Mouse (Mus musculus) hindbrain, embryonic 13.5 days (tissue): ENCODE results near the gene Rhoh. TPM values are rescaled to one million over a fixed set of nuclear protein-coding genes. Genes with fewer than 3 reads are reported as not detected.

Source experiments
- ATAC-seq: fragments of 200-750 bp; cut with Nextera tagmentation; 2 replicates; pipeline ENCODE4 v1.8.0; 2017; ENCODE audit warnings: moderate TSS enrichment; ENCODE audit not compliant: low FRiP score
- H3K27ac ChIP-seq: fragments of 300-500 bp; sonication (generic); 2 replicates; pipeline ENCODE4 v1.5.1; 2015; ENCODE audit warnings: inconsistent platforms, mild to moderate bottlenecking, moderate library complexity
- H3K27me3 ChIP-seq: fragments of 300-500 bp; sonication (generic); 2 replicates; pipeline ENCODE4 v1.6.1; 2015; ENCODE audit warnings: mild to moderate bottlenecking, inconsistent platforms
- H3K36me3 ChIP-seq: fragments of 300-500 bp; sonication (generic); 2 replicates; pipeline ENCODE4 v1.6.1; 2015; ENCODE audit warnings: mild to moderate bottlenecking, inconsistent platforms
- H3K4me1 ChIP-seq: fragments of 300-500 bp; sonication (generic); replicated peaks from 2 replicates; pipeline ENCODE4 v1.6.1; 2015; ENCODE audit warnings: inconsistent platforms
- H3K4me2 ChIP-seq: fragments of 300-500 bp; sonication (generic); 2 replicates; pipeline ENCODE4 v1.6.1; 2015; ENCODE audit warnings: inconsistent platforms, mild to moderate bottlenecking, moderate library complexity
- H3K4me3 ChIP-seq: fragments of 300-500 bp; sonication (generic); 2 replicates; pipeline ENCODE4 v1.5.1; 2015; ENCODE audit warnings: mild to moderate bottlenecking, inconsistent platforms
- H3K9ac ChIP-seq: fragments of 300-500 bp; sonication (generic); 2 replicates; pipeline ENCODE4 v1.6.1; 2015; ENCODE audit warnings: mild to moderate bottlenecking, inconsistent platforms
- H3K9me3 ChIP-seq: fragments of 300-500 bp; sonication (generic); 2 replicates; pipeline ENCODE4 v1.6.1; 2016; ENCODE audit warnings: inconsistent platforms
- WGBS: fragments of 180-500 bp; shearing (Covaris S2); methylation state at CpG from one replicate; pipeline ENCODE4 v1.1.7; 2015; 5-methylcytosine and 5-hydroxymethylcytosine counted together
- polyA plus RNA-seq: library from polyadenylated mRNA; unstranded; fragments of >200 nt; fragmentation: Nextera tagmentation; extraction: Ambion mirVana; gene quantifications from 2 replicates; pipeline ENCODE4 v1.2.1, GENCODE M21; 2015

Gene Rhoh
- polyA plus RNA-seq, 1 experiment from 2014 or later: 0.60 TPM

DNA sequence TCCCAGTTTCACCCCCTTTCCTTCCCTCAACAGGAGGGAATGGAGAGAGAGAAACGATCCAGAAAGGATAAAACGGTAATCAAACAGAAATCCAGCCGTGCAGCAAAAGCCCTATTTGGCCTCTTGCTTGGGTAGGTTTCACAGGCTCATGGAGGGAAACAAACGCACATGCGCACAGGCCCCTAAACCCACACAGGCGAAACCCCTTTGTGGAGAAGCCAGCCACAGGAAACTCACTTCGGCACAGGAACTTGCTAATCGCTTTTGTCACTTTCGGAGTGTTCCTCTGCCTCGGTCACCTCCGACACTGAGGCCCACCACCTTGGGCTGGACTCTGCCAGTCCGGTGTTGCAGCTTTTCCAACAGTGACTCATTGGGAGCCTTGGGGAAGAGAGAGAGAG is 2.3 kb downstream of the Rhoh start:
- Histone ChIP-seq H3K27me3 (no peaks in the 10 kb centered on the region), H3K9ac (no peak overlapping the region), H3K4me2 (no peak overlapping the region), H3K27ac (no peak overlapping the region), H3K4me3 (no peak overlapping the region), H3K9me3 (no peaks in the 10 kb centered on the region), H3K4me1 (no peaks in the 10 kb centered on the region), H3K36me3 (no peaks in the 10 kb centered on the region)
- WGBS: 87% methylated on average over 12 of the region's 12 CpGs
- ATAC-seq: no peak

DNA sequence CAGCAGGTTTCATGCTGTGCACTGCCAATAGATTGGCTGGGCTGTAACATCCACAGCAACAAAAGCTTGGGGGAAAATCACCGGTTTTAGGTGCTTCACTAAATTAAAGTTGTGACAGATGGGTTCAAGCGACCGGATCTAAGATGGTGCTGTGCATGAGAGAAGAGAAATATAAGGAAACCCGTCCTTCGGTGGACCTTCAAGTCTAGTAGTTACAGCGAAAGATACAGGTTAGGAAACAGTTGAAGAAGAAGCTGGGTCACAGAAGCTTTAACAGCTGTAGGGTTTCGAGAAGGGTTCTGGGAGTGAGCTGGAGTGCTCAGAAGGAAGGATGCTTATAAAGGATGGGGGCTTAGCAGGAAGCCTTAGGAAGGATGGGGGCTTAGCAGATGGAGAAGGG is 3.5 kb downstream of the Rhoh start:
- no peak for ATAC-seq
- Histone ChIP-seq H3K36me3 (no peaks in the 10 kb centered on the region), H3K9ac (no peak overlapping the region), H3K4me3 (no peak overlapping the region), H3K9me3 (no peaks in the 10 kb centered on the region), H3K4me1 (no peaks in the 10 kb centered on the region), H3K27ac (no peak overlapping the region), H3K27me3 (no peaks in the 10 kb centered on the region), H3K4me2 (no peak overlapping the region)
- 94% methylated on average over 7 of the region's 7 CpGs for WGBS

DNA sequence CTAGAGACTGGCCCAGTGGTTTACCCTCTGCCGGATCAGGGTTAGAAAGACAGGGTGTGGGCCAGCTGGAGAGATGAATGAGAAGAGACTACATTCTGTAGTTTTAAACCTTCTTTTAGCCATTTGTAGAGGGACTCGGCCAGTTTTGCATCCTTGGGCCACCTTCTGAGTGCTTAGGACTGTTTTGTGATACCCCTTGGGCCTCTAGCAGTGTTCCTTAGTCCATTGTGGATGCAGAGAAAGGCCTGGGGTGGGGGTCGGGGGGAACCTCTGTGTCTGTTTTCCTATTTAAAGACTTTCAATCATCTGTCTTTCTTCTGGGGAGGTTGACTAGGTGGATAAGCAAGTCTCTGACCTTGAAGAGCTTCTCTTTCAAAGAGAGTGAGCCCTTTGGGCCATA is 3.9 kb downstream of the Rhoh start:
- no peak for ATAC-seq
- H3K4me3 ChIP-seq: no peak overlapping the region
- 67% methylated on average over 3 of the region's 3 CpGs for WGBS

DNA sequence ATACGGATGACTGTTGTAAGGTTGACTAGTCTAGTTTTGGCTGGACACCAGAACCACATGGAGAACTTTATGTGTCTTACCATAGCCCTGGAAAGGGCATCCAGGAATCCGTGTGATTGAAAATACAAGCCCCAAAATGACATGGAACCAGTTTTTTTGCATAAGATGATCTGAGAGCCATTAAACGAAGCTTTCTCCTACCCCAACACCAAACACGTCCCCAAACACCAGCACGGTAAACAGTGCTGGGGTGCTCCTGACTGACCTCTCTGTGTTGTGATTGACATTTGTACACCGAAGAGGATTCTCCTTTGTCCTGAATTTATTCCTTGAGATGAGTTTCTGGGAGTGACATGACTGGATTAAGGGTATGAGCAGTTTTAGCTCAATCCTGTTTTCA is 5.6 kb downstream of the Rhoh start:
- no peak overlapping the region for H3K4me3 ChIP-seq
- 90% methylated on average over 6 of the region's 6 CpGs for WGBS
- H3K9me3 ChIP-seq: no peaks in the 10 kb centered on the region
- H3K4me2 ChIP-seq: no peak overlapping the region
- no peak for ATAC-seq
- H3K36me3 ChIP-seq: no peaks in the 10 kb centered on the region
- no peaks in the 10 kb centered on the region for H3K27me3 ChIP-seq
- H3K9ac ChIP-seq: no peak overlapping the region
- H3K4me1 ChIP-seq: no peaks in the 10 kb centered on the region
- no peak overlapping the region for H3K27ac ChIP-seq

More for the DNA sequence above, 3.9 kb downstream of the Rhoh start:
- Histone ChIP-seq H3K9me3 (no peaks in the 10 kb centered on the region), H3K4me2 (no peak overlapping the region), H3K36me3 (no peaks in the 10 kb centered on the region), H3K27ac (no peak overlapping the region), H3K4me1 (no peaks in the 10 kb centered on the region), H3K9ac (no peak overlapping the region), H3K27me3 (no peaks in the 10 kb centered on the region)

DNA sequence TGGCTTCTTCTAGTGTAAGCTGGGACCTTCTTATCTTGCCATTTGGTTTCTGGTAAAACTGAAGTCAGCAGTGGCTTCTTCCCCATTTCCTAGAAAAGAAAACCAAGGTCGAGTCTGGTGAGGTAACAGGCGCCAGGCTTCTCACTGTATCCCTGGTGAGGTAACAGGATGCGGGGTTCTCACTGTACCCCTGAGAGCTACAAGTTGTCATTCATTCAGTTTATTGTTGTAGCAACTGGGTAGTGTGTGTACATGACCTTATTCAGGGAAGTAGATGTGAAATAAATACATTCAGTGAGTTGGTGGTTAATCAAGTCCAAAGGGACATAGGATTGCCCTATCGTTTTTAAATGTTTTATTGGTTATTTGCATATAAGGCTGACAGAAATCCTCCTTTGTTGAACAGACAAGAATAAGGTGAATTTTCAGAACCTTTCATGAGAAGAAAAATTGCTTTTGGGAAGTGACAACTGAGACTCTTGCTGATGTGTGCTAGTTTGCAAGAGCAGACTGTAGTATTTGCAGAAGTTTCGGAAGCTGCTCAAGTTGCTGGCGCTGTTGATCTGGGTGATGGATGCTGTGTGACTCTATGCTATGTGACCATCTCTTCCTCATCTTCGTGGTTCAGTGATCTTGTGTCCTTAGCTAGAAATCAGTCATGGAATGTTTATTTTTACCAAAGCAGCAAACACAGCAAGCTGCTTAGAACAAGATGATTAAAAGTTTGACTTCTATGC is 6.5 kb downstream of the Rhoh start:
- H3K4me1 ChIP-seq: no peaks in the 10 kb centered on the region
- no peak overlapping the region for H3K9ac ChIP-seq
- no peak overlapping the region for H3K4me2 ChIP-seq
- H3K27ac ChIP-seq: no peak overlapping the region
- no peaks in the 10 kb centered on the region for H3K27me3 ChIP-seq
- no peaks in the 10 kb centered on the region for H3K36me3 ChIP-seq
- ATAC-seq: no peak
- 89% methylated on average over 7 of the region's 7 CpGs for WGBS
- H3K9me3 ChIP-seq: no peaks in the 10 kb centered on the region
- no peak overlapping the region for H3K4me3 ChIP-seq

DNA sequence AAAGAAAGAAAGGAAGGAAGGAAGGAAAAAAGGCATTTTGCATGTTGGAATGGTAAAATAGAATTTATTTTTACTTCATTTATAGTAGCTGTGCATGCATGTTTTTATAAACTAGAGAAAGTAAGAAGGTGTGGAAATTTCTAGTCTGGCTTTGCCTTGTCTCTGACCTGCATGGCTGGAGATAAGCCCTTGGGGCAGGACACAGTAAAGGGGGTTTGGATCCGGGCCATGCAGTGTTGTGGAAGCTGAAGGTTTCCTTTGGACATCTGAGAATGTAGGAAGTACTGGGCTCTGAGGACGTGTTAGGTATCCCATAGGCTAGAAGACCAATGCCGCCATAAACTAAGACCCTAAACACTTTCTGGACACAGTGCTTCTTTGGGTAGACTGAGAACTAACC is 7.4 kb downstream of the Rhoh start:
- Histone ChIP-seq H3K36me3 (no peaks in the 10 kb centered on the region), H3K27me3 (no peaks in the 10 kb centered on the region), H3K9ac (no peak overlapping the region), H3K4me1 (no peaks in the 10 kb centered on the region), H3K27ac (no peak overlapping the region), H3K4me2 (no peak overlapping the region), H3K4me3 (no peak overlapping the region), H3K9me3 (no peaks in the 10 kb centered on the region)
- WGBS: 90% methylated on average over 3 of the region's 3 CpGs
- ATAC-seq: no peak

DNA sequence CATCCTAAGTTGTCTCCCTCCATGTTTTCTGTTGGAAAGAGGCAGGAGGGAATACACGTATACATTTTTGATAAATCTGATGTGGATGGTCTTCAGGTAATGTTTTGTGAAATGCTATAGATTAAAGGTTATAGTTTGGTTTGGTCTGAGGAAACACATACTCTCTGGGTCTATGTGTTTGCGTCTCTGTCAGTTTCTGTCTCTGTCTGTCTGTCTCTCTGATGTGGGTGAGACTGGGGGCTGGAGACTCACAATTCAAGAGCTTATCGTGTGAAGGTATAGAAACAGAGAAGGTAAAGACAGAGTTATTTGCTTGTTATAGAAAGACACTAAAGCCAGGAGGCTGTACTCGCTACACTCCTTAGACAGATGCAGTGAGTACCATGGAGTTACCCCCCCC is 8.6 kb downstream of the Rhoh start:
- ATAC-seq: no peak

DNA sequence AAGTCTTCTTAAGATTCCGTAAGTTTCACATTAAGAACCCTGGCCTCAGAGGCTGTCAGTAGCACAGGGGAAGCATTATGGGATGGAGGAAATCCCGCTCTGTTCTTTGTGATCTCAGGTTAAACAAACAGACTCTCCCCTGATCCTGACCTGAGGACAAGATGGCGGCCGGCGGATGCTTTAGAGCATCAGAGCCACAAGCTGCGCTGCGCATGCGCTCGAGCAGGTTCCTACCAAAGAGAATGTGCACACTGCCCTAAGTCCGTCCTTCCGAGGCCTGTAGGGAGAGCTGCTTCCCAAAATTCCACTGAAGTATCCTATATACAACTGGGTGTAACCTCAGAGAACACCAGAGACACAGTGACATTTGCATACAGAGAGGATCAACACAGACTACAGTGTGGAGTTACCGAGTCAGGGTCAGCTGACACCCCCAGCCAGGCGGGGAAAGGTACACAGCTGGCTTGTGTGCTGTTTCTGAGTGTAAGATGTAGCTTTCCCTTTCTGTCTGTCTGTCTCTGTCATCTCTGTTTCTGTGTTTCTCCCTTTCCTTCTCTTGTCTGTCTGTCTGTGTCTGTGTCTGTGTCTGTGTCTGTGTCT is 10.4 kb downstream of the Rhoh start:
- 90% methylated on average over 13 of the region's 13 CpGs for WGBS

More for the DNA sequence above, 8.6 kb downstream of the Rhoh start:
- Histone ChIP-seq H3K9ac (no peak overlapping the region), H3K36me3 (no peaks in the 10 kb centered on the region), H3K27me3 (no peaks in the 10 kb centered on the region), H3K4me2 (no peak overlapping the region), H3K9me3 (no peaks in the 10 kb centered on the region), H3K27ac (no peak overlapping the region), H3K4me3 (no peak overlapping the region), H3K4me1 (no peaks in the 10 kb centered on the region)
- WGBS: 91% methylated on average over 4 of the region's 4 CpGs

DNA sequence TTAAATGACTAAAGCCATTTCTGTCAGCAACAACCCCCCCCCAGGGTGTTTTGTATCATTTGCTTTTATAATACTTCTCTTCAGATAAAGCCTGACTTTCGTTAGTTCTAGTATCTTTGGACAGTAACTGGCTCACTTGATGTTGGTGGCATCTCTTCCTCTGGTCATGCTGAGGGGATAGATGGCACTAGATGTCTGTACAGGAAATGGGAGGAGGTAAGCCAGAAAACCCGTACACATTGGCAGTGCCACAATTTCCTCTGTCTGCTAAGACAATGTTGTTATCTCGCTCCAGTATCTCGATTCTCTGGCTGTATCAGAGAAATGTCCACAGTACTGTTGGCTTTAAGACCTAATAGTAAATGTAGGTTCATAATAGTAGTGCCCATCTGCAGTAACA is 12.2 kb downstream of the Rhoh start:
- H3K36me3 ChIP-seq: no peaks in the 10 kb centered on the region
- no peak overlapping the region for H3K27ac ChIP-seq
- H3K9me3 ChIP-seq: no peaks in the 10 kb centered on the region
- H3K4me1 ChIP-seq: no peaks in the 10 kb centered on the region
- 82% methylated on average over 4 of the region's 4 CpGs for WGBS
- no peak overlapping the region for H3K4me2 ChIP-seq
- no peak for ATAC-seq
- no peak overlapping the region for H3K4me3 ChIP-seq
- no peaks in the 10 kb centered on the region for H3K27me3 ChIP-seq
- no peak overlapping the region for H3K9ac ChIP-seq

More for the DNA sequence above, 10.4 kb downstream of the Rhoh start:
- Histone ChIP-seq H3K9ac (no peak overlapping the region), H3K27me3 (no peaks in the 10 kb centered on the region), H3K4me1 (no peaks in the 10 kb centered on the region), H3K4me2 (no peak overlapping the region), H3K27ac (no peak overlapping the region), H3K36me3 (no peaks in the 10 kb centered on the region), H3K4me3 (no peak overlapping the region), H3K9me3 (no peaks in the 10 kb centered on the region)
- ATAC-seq: no peak

DNA sequence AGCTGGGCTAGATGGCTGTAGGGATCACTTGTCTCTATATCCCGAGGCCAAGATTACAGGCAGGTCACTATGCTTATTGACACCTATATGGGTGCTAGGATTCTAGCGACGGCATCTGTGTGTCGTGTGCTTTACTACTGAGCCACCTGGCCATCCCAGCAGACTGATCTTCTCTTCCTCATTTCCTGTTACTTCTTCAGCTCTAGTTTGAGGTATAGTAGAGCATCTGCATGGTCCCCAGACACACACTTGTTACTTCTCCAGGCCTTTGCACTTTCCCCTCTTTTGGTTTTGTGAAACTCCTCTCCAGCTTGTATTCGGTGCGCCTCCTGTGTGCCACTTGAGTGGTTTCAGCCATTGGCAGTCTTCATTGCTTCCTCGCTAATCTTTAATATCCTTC is 14.3 kb downstream of the Rhoh start:
- Histone ChIP-seq H3K27ac (no peak overlapping the region), H3K9ac (no peak overlapping the region), H3K4me3 (no peak overlapping the region), H3K36me3 (no peaks in the 10 kb centered on the region), H3K27me3 (no peaks in the 10 kb centered on the region), H3K4me1 (no peaks in the 10 kb centered on the region), H3K9me3 (no peaks in the 10 kb centered on the region), H3K4me2 (no peak overlapping the region)
- no peak for ATAC-seq
- WGBS: 97% methylated on average over 7 of the region's 7 CpGs

DNA sequence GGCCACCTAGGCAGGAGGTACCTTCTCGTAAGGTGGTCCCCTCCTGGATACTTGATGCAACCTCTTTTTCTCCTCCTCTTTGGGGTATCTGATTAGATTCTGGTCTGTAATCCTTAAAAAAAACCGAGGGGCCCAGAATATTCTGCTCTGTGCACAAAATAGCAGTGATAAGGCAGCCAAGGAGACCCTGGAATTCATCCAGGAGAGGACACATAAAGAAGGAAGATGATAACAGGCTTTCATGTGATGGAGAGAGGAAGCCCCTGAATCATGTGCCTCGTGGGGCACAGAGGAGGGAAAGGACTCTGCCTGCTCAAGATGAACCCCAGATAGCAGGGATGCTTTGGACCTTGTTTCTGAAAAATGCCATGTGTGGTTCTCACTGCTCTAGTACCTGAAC is 17.4 kb downstream of the Rhoh start:
- no peak overlapping the region for H3K4me3 ChIP-seq
- 72% methylated on average over 3 of the region's 3 CpGs for WGBS
- 0 out of 2 replicates have a peak, but pooled peaks cover 3% of the 10 kb centered on the region for H3K4me1 ChIP-seq
- no peaks in the 10 kb centered on the region for H3K9me3 ChIP-seq
- H3K36me3 ChIP-seq: no peaks in the 10 kb centered on the region
- ATAC-seq: no peak
- no peak overlapping the region for H3K4me2 ChIP-seq
- H3K27ac ChIP-seq: no peak overlapping the region
- H3K9ac ChIP-seq: no peak overlapping the region
- H3K27me3 ChIP-seq: no peaks in the 10 kb centered on the region

DNA sequence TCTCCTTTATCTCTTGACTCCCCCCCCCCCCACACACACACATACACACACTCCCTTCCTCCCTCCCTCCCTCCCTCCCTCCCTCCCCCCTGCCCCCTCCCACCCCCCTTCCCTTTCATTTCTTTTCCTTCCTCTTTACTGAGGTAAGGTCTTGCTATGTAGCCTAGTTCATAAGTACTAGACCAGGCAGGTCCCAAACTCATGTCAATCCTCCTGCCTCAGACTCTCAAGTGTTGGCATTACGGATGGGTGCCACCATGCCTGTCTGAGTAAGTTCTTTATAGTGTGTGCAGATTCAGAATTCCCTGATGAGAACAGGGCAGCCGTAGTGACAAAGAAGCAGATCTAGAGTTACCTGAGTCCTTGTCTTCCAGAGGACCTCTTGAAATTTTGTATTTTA is 20.2 kb downstream of the Rhoh start:
- no peak for ATAC-seq
- Histone ChIP-seq H3K4me3 (no peak overlapping the region), H3K27ac (no peak overlapping the region), H3K36me3 (no peaks in the 10 kb centered on the region), H3K27me3 (no peaks in the 10 kb centered on the region), H3K9me3 (no peaks in the 10 kb centered on the region), H3K9ac (no peak overlapping the region), H3K4me1 (0 out of 2 replicates have a peak, but pooled peaks cover 3% of the 10 kb centered on the region), H3K4me2 (no peak overlapping the region)
- WGBS: 89% methylated on average over 2 of the region's 2 CpGs
